Mouse (Mus musculus) left cerebral cortex, postnatal 4 days (tissue): ENCODE data around the gene Plekhb2. TPM values are rescaled to one million over a fixed set of nuclear protein-coding genes. Genes with fewer than 3 reads are reported as not detected.

Experiments used
- DNase-seq: peaks from one replicate; pipeline ENCODE4 v3.0.0-alpha.2; 2022
- intact Hi-C: fragments of 180-260 bp; cut with DNase I; formaldehyde crosslinking; loops from one replicate; pipeline ENCODE4 v1.15.1; 2025
- total RNA-seq, 2 experiments: library from RNA; stranded (reverse); gene quantifications; 2 replicates each; pipeline ENCODE4 v1.2.3; 2021

The Plekhb2 gene
- total RNA-seq, 2 experiments from 2014 or later = 125 to 130 TPM

GRCm38 (mm10) chr1:34828528-34829294 lies 21.1 kb upstream of the Plekhb2 start:
- DNase-seq = no peak
- intact Hi-C loops = no loop called here

- no peak for DNase-seq
- intact Hi-C loops = no loop called here
Observed at GRCm38 (mm10) chr1:34830934-34831333, 18.8 kb upstream of the Plekhb2 start.

- intact Hi-C loops = no loop called here
- DNase-seq = no peak
Observed at GRCm38 (mm10) chr1:34831381-34831780, 18.4 kb upstream of the Plekhb2 start.

- no peak for DNase-seq
- intact Hi-C loops = no loop called here
Observed at GRCm38 (mm10) chr1:34834904-34835303, 14.9 kb upstream of the Plekhb2 start.

GRCm38 (mm10) chr1:34837951-34838689 lies 11.7 kb upstream of the Plekhb2 start:
- no peak for DNase-seq
- intact Hi-C loops = no loop called here

- intact Hi-C loops = no loop called here
- no peak for DNase-seq
Observed at GRCm38 (mm10) chr1:34839241-34839640, 10.5 kb upstream of the Plekhb2 start.

GRCm38 (mm10) chr1:34841709-34842388 lies 7.9 kb upstream of the Plekhb2 start:
- intact Hi-C loops = no loop called here
- DNase-seq = no peak

- peak; percentile 57 for DNase-seq
Observed at GRCm38 (mm10) chr1:34842389-34842861, 7.4 kb upstream of the Plekhb2 start.

GRCm38 (mm10) chr1:34842887-34843618 lies 6.7 kb upstream of the Plekhb2 start, which contains the start of gene Fam168b:
Gene Fam168b (minus strand): TSS chr1:34843065.
- intact Hi-C loops = no loop called here
- peak; percentile 89 for DNase-seq

More at GRCm38 (mm10) chr1:34842389-34842861, 7.4 kb upstream of the Plekhb2 start:
- intact Hi-C loops = no loop called here

GRCm38 (mm10) chr1:34847070-34847469 lies 2.7 kb upstream of the Plekhb2 start:
- intact Hi-C loops = no loop called here
- DNase-seq = no peak

- no peak for DNase-seq
- intact Hi-C loops = no loop called here
Observed at GRCm38 (mm10) chr1:34850343-34851136, 764 bp downstream of the Plekhb2 start.

- DNase-seq = no peak
- intact Hi-C loops = no loop called here
Observed at GRCm38 (mm10) chr1:34851562-34851961, 1.8 kb downstream of the Plekhb2 start.

GRCm38 (mm10) chr1:34852116-34852878 lies 2.5 kb downstream of the Plekhb2 start:
- no peak for DNase-seq
- intact Hi-C loops = no loop called here

GRCm38 (mm10) chr1:34853786-34854185 lies 4.0 kb downstream of the Plekhb2 start:
- intact Hi-C loops = no loop called here

GRCm38 (mm10) chr1:34855056-34855739 lies 5.4 kb downstream of the Plekhb2 start:
- no peak for DNase-seq
- intact Hi-C loops = no loop called here

More at GRCm38 (mm10) chr1:34853786-34854185, 4.0 kb downstream of the Plekhb2 start:
- DNase-seq = no peak

- DNase-seq = no peak
- intact Hi-C loops = no loop called here
Observed at GRCm38 (mm10) chr1:34858671-34859070, 8.9 kb downstream of the Plekhb2 start.

GRCm38 (mm10) chr1:34859761-34860160 lies 10.0 kb downstream of the Plekhb2 start:
- intact Hi-C loops = no loop called here

GRCm38 (mm10) chr1:34860205-34860604 lies 10.4 kb downstream of the Plekhb2 start:
- DNase-seq = no peak
- intact Hi-C loops = no loop called here

More at GRCm38 (mm10) chr1:34859761-34860160, 10.0 kb downstream of the Plekhb2 start:
- DNase-seq = no peak
